Mouse (Mus musculus) heart, postnatal 25 days (tissue): Measurements from ENCODE around the gene Taar6. TPM values are rescaled to one million over a fixed set of nuclear protein-coding genes. Genes with fewer than 3 reads are reported as not detected.

ENCODE experiments used
- DNase-seq: peaks from one replicate; pipeline ENCODE4 v3.0.0; 2022; ENCODE audit warnings: low spot score
- intact Hi-C: fragments of 180-260 bp; cut with DNase I; formaldehyde crosslinking; loops from one replicate; pipeline ENCODE4 v1.15.1; 2025
- total RNA-seq, 2 experiments: library from RNA; stranded (reverse); gene quantifications; 2 replicates each; pipeline ENCODE4 v1.2.3; 2021

Taar6 gene
- total RNA-seq, result not detected

DNA sequence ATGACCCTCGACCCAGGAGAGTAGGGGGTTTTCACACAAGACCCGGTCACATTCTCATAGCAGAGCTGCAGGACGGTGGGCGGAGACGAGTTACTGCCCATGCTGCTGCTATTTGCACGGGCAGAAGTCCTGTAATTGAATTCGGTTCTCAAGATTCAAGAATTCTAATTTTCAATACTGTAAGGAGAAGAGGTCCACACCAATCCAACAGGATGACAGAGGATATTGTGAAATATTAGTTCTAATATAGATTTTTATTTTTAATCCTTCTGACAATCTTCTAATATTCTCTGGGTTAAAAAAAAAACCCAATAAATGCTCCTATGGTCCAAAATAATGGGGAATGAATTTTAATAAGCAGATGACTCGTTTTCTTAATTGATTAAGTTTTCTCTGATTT, at the start of gene Taar6:
Gene Taar6 (minus strand): TSS at position 101 of the 400 bp plus-strand sequence.
- no peak for DNase-seq
- intact Hi-C loops, result no loop called here

DNA sequence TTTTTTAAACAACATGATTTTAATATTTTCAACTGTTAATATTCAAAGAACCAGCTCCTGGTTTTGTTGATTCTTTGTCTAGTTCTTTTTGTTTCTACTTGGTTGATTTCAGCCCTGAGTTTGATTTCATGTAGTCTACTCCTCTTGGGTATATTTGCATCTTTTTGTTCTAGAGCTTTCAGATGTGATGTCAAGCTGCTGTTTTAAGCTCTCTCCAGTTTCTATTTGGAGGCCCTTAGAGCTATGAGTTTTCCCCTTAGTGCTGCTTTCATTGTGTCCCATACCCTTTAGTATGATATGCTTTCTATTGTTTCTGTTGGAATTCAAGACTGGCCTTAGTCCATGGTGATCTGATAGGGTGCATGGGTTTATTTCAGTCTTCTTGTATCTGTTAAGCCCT, 45.9 kb upstream of the Taar6 start:
- no peak for DNase-seq
- intact Hi-C loops, result no loop called here

DNA sequence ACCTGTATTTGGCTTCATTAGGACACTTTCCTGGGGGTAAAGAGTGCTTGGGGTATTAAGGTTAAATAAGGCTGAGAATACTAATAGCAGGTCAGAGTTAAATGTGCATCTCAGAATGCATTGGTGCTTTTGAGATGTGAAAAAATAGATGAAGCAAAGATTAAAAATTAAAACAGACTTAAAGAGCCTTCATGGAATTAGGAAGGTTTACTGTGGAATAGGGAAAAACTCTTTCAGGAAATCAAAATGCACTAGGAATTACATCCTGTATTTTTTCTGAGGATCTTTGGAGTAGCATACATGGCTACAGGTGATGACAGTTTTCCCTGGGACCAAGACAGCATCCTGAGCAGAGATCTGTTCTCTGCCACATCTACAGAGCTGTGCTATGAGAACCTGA, 41.5 kb upstream of the Taar6 start, which contains the start of gene Taar7d:
Gene Taar7d (plus strand): TSS at position 301 of the 400 bp plus-strand sequence.
- intact Hi-C loops, result no loop called here
- no peak for DNase-seq

DNA sequence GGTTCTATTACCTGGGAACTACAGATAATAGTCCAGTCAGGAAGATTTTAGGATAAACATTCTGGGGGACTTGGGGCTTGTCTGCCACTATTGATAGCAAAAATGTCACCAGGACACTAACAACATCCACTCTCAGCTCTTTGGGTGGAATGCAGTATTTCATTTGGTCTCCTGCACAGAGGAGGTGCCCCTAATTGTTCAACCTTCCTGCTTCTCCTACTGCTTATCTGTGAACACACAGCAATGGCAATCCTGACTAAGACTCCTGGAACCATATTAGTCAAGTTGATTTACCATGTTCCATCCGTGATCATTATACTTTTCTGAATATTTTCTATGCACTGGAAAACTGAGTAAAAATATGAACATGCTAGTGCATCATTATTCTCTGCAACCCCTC, 22.7 kb upstream of the Taar6 start:
- intact Hi-C loops, result no loop called here
- DNase-seq, result no peak

DNA sequence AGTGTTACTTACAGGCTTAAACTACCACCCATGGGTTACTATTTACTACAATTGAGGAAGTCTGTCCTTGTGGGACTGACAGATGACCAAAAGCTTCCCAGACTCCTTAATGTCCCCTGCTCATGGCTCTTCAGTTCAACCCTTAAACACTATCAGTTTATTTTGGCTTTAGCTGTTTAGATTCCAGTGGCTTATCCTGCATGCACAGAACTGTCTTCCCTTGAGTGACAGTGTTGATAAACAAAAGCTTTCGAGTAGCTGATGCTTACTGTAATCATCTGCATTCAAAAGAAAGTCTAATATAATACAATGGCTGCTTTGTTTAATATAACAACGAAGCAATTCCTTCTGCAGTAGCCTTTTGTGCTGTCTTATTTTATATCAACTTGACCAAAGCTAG, 21.6 kb upstream of the Taar6 start:
- DNase-seq, result no peak
- intact Hi-C loops, result no loop called here

DNA sequence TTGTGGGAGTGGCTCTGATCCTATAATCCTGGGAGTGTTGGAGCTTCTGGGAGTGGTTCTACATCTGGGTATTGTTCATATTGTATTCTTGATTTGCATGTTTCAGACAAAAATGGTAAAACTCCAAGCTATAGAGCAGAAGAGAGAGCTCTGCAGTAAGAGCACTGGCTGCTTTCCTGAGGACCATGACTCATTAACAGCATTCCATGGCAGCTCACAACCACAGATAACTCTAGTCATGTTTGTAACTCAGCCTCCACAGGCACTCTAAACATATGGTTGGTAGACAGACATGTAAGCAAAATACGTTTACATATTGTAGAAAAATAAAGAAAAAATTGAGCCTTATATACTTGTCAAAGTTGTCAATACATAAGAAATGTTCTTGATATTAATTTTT, 21.0 kb upstream of the Taar6 start:
- no peak for DNase-seq
- intact Hi-C loops, result no loop called here

DNA sequence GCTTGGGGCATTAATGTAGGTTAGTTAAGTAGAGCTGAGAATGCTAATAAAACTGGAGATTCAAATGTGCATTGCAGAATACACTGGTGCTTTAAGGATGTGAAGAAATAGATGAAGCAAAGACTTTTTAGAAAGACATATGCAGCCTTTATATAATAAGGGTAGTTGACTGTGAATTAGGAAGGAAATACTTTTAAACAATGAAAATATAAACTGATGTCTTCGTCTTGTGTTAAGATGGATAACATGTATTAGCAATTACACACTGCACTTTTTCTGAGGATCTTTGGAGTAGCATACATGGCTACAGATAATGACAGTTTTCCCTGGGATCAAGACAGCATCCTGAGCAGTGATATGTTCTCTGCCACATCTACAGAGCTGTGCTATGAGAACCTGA, 14.2 kb upstream of the Taar6 start, which contains the start of gene Taar7b:
Gene Taar7b (plus strand): TSS at position 301 of the 400 bp plus-strand sequence.
- intact Hi-C loops, result no loop called here

DNA sequence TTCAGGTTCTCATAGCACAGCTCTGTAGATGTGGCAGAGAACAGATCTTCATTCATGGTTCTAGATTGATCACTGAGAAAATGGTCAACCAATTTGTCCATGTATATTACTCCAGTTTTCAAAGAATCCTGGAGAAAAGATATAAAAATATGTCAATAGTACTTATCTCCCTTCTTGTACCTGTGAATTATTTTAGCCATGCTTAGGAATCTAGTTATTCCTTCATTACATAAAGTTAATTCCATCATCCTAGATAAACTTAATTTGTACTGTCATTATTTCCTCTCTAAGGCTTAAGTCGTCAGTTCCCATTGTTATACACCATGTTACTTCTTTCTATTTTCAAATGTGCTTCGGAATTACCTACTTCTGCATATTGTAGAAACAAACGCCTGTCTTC, 7.9 kb upstream of the Taar6 start, which contains the start of gene Taar7a:
Gene Taar7a (minus strand): TSS at position 101 of the 400 bp plus-strand sequence.
- intact Hi-C loops, result no loop called here
- no peak for DNase-seq

More for the DNA sequence above, 14.2 kb upstream of the Taar6 start, which contains the start of gene Taar7b:
- DNase-seq, result no peak

DNA sequence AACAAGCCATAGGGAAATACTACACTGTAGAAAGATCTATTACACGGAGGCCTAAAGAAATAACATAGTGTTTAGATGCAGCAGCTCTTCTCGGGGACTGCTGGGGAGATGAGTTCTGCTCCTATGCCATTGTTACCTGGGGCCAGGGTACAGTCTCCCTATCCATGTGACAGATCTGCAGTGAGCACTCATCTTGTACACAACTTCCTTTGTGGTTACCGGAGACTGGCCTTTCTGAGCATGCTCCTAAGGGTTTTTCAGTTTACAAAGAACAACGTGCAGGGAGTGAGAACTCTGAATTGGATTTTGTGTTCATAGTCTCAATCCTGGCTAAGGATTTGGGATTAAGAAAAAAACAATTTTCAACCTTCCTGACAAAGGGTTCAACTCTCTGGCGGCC, 973 bp upstream of the Taar6 start:
- no peak for DNase-seq
- intact Hi-C loops, result no loop called here

DNA sequence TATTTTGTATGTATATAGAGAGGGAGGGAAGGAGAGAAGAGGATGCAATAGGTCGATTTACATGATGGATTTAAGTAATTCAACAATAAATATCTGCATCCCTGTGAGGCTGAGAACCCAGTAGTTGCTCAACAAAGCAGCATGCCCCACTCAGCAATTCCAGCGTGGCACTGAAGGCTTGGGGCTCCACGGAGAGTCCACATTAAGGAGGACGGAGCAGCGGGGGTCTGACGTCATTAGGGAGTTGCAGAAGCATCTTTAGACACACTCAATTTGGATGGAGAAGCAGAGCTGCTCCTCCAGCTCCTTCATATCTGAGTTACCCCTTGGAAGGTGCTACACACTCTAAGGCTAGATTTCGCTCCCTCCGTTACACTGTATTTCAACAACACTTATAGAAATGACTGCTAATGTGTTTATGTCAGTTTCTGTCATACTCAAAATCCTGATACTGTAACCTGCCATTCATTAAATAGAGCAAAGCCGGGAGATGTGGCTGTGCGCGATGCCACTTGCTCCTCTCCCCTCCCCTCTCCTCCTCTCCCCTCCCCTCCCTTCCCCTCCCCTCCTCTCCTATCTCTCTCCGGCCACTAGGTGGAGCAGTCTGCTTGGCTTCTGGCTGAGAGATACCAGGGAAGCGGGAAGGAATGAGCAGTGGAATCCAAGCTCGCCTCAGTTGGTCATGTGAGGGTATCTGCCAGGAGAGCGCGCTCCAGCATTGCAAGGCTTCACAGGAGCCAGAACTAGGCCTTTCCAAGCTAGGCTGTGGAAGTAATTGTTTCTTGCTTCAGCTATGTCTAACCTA, 6.3 kb downstream of the Taar6 start:
- DNase-seq, result no peak
- intact Hi-C loops, result loop anchor here (1.0 to 10.0 kb wide), 3 partner anchors 101 to 164 kb away; no protein-coding TSS in a partner anchor

DNA sequence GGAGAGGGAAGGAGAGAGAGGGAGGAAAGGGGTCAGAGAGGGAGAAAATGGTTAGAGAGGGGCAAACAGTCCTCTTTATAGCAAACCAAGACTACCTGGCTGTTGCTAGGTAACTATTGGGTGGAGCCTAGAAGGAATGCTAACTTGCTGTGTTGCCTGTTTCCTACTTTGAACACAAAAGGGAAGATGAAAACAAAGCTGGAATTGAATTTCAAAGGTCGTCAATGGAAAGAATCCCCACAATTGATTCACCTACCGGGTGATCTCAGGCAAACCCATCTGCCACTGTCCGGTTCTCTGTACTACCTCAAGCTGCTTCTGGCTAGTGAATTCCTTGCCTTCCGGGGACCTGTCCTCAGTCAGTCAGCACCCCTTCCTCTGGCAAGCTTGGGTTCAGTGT, 7.5 kb downstream of the Taar6 start:
- DNase-seq, result no peak
- intact Hi-C loops, result loop anchor here (2.0 to 10.0 kb wide), 2 partner anchors 133 to 163 kb away; no protein-coding TSS in a partner anchor

DNA sequence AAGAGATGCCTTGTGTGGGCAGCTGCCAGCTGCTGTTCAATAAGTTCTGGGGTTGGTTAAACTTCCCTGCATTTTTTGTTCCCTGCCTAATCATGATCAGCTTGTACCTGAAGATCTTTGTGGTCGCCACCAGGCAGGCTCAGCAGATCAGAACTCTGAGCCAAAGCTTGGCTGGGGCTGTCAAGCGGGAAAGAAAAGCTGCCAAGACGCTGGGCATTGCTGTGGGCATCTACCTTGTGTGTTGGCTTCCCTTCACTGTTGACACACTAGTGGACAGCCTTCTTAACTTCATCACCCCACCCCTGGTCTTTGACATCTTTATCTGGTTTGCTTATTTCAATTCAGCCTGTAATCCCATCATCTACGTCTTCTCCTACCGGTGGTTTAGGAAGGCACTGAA, 14.2 kb downstream of the Taar6 start:
- no peak for DNase-seq
- intact Hi-C loops, result loop anchor here (10.0 kb wide), 1 partner anchor 156 kb away; no protein-coding TSS in a partner anchor

DNA sequence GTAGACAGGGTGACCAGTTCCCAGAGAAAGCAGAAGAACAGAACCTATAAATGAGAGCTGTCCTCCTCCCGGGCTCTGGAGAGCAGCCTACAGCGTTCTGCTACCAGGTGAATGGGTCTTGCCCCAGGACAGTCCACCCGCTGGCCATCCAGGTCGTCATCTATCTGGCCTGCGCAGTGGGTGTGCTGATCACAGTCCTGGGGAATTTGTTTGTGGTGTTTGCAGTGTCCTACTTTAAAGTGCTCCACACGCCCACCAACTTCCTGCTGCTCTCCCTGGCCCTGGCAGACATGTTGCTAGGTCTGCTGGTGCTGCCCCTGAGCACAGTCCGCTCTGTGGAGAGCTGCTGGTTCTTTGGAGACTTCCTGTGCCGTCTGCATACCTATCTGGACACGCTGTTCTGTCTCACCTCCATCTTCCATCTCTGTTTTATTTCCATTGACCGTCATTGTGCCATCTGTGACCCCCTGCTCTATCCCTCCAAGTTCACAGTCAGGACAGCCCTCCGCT, 14.7 kb downstream of the Taar6 start, which contains the start of gene Taar5:
Gene Taar5 (plus strand): TSS at position 51 of the 510 bp plus-strand sequence.
- DNase-seq, result no peak
- intact Hi-C loops, result loop anchor here (10.0 kb wide), 1 partner anchor 156 kb away; no protein-coding TSS in a partner anchor

DNA sequence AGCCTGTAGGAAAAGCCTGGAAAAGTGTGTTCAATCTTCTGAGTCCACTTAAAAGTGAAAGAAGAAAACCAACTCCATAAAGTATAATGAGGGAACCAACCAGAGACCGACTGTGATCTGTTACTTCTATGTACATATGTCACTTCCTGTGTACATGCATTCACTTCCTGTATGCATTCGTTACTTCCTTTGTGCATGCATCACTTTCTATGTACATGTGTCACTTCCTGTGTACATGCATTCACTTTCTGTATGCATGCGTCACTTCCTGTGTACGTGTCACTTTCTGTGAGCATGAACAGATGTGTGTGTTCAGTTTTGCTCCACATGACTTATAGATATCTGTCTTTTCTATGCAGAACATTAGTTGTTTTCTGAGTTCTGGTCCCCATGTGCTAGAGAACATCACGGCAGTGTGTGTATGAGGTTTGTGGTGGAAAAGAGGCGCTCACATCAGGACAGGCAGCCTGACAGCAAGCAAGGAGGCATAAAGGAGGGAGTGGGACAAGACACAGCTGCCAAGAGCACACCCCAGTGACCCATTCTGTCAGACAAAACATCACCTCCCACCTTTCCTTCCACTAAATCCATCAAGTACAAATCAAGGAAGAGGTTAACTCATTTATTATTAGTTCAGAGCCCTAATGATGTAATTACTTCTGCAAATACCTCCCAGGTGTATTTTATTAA, 20.4 kb downstream of the Taar6 start:
- intact Hi-C loops, result no loop called here
- DNase-seq, result no peak

DNA sequence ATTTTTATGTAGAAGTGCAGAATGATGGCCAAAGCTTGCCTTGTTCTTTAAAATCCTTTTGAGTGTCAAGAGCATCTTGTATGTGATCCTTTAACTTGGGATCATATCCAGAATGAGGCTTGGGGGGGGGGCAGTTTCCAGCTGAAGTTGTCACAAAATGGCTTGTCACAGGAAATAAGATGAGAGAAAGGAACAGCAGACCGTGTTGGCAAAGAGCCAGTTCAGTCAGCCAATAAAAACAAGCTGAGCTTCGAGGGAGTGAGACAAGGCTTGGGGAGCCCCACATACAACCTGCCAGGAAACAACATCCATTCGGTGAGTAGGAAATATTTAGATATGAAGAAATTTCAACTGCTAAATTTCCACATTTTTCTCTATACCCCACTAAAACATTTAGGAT, 22.0 kb downstream of the Taar6 start:
- intact Hi-C loops, result no loop called here
- DNase-seq, result no peak

DNA sequence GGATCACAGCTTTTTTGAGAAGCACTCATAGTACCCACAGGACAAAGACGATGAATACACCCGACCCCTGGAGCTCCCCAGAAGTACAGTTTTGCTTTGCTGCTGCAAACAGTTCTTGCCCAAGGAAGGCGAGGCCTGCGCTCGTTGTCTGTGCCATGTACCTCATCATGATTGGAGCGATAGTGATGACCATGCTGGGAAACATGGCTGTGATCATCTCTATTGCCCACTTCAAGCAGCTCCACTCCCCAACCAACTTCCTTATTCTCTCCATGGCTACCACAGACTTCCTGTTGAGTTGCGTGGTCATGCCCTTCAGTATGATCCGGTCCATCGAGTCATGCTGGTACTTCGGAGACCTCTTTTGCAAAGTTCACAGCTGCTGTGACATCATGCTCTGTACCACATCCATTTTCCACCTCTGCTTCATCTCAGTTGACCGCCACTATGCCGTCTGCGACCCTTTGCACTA, 25.0 kb downstream of the Taar6 start, which contains the start of gene Taar4:
Gene Taar4 (plus strand): TSS at position 51 of the 472 bp plus-strand sequence.
- intact Hi-C loops, result no loop called here
- no peak for DNase-seq

DNA sequence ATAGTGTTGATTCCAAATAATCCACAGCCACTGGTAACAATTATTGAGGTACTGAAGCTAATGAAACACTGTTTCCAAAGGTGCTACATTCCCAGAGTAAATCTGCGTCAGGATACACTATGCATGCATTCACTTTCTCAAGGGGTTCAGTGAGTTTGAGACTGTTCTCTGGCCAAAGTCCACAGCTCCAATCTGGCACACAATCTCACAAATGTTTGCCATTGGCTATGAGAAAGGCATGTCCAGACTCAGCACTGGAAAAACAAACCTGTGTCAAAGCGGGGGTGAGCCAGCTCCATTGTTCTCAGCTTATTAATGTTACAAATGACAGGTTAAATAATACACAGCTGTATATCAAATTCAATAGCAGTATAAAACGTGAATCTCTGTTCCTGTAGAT, 26.4 kb downstream of the Taar6 start:
- intact Hi-C loops, result no loop called here
- DNase-seq, result no peak

DNA sequence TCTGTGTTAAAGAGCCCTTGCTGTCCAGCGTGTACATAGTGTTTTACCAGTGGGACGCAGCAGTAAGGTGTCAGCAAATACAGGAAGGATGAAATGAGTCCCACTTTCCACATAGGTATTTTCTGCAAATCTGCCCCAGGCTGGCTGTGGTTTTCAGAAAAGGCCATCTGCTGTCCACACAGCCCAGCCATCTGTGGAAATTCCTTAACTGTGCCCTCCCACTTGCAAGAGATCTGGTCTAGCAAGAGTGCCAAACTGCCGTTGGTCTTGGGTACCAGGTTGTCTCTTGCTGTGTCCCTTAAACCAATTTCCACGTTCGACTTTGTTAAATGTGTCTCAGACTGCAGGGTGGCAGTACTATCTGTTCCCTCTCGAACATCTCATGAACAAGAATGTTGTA, 33.7 kb downstream of the Taar6 start:
- no peak for DNase-seq
- intact Hi-C loops, result no loop called here

DNA sequence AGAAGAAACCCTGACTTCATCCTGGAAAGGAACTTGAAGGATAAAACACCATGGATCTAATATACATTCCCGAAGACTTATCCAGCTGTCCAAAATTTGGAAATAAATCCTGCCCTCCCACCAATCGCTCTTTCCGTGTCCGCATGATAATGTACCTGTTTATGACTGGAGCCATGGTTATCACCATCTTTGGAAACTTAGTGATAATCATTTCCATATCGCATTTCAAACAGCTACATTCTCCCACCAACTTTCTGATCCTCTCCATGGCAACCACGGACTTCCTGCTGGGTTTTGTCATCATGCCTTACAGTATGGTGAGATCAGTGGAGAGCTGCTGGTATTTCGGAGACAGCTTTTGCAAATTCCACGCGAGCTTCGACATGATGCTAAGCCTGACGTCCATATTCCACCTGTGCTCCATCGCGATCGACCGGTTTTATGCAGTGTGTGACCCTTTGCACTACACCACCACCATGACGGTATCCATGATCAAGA, 35.9 kb downstream of the Taar6 start, which contains the start of gene Taar3:
Gene Taar3 (plus strand): TSS at position 51 of the 498 bp plus-strand sequence.
- intact Hi-C loops, result no loop called here
- no peak for DNase-seq

DNA sequence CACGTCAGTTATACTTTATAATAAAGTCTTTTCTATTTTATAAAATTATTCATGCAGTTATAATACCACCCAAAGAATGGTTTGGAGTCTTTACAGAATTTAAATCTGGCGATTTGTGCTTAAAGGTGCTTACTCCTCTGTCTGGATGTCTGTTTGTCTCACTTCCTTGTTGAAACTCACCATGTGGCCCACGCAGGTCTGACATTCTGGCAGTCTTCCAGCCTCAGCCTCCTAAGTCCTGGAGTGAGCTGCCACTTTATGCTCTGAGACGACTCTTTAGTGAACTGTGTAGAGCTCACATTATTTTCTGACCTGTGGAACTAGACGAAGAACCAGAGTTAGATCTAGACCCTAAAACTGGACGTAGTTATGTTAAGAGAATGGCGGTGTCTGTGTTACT, 37.4 kb downstream of the Taar6 start:
- intact Hi-C loops, result no loop called here
- DNase-seq, result no peak
